Comparison of ENCODE assay signal across 8 mouse cellular contexts in genomic region chr4:81764026-81764867, GRCm38 (mm10).
DNase-seq lines count a peak whose midpoint lies in the region; ATAC-seq lines count a peak whose summit lies in the region.

No protein-coding gene starts in this region.

- 0 out of 2 replicates have a peak overlapping the region, but pooled peaks have one; percentile 20 for H3K4me2 ChIP-seq in hindbrain, embryonic 14.5 days (replicated peaks)
- peak overlapping the region; percentile 19 for H3K4me2 ChIP-seq in limb, embryonic 13.5 days (replicated peaks)

- no peaks in the 10 kb centered on the region for H3K9me3 ChIP-seq in hindbrain, embryonic 14.5 days (ENCODE audit: control insufficient read depth, low read length)
- no peaks in the 10 kb centered on the region for H3K9me3 ChIP-seq in limb, embryonic 13.5 days

- peak; percentile 82 for ATAC-seq in frontal cortex, adult (ENCODE audit: low TSS enrichment)
- peak; percentile 74; the same call in 1 of the 2 replicates for ATAC-seq in hindbrain, embryonic 14.5 days (ENCODE audit: low FRiP score)
- ATAC-seq in limb, embryonic 13.5 days (ENCODE audit: low FRiP score, low read depth), result peak; percentile 91

- 14% methylated on average over 11 of the region's 11 CpGs for WGBS in hindbrain, embryonic 14.5 days
- 19% methylated on average over 11 of the region's 11 CpGs for WGBS in limb, embryonic 13.5 days

- 0 out of 2 replicates have a peak overlapping the region, but pooled peaks have one; percentile 16 for H3K9ac ChIP-seq in hindbrain, embryonic 14.5 days
- 0 out of 2 replicates have a peak overlapping the region, but pooled peaks have one; percentile 32 for H3K9ac ChIP-seq in limb, embryonic 13.5 days

- no peaks in the 10 kb centered on the region for H3K27me3 ChIP-seq in hindbrain, embryonic 14.5 days (ENCODE audit: control insufficient read depth, insufficient read depth, low read length)
- H3K27me3 ChIP-seq in limb, embryonic 13.5 days, result no peaks in the 10 kb centered on the region

- H3K36me3 ChIP-seq in hindbrain, embryonic 14.5 days (replicated peaks; ENCODE audit: control insufficient read depth, insufficient read depth), result no peaks in the 10 kb centered on the region
- H3K36me3 ChIP-seq in limb, embryonic 13.5 days, result no peaks in the 10 kb centered on the region

- H3K4me1 ChIP-seq in hindbrain, embryonic 14.5 days (replicated peaks; ENCODE audit: control insufficient read depth, insufficient read depth, low read length), result peaks cover 25% of the 10 kb centered on the region
- peaks cover 26% of the 10 kb centered on the region for H3K4me1 ChIP-seq in limb, embryonic 13.5 days

- H3K27ac ChIP-seq in hindbrain, embryonic 14.5 days, result peak overlapping the region; percentile 62
- H3K27ac ChIP-seq in limb, embryonic 13.5 days, result peak overlapping the region; percentile 95

- peak; percentile 51 to 72 for DNase-seq in right cerebral cortex, postnatal 10 days (ENCODE audit: low spot score in 2 of 2)
- DNase-seq in right cerebral cortex, postnatal 25 days, result no peak
- no peak for DNase-seq in hindbrain, embryonic 14.5 days (ENCODE audit: low spot score)
- DNase-seq in skeletal muscle tissue, adult 2 months (ENCODE audit: low read depth, low spot score), result peak; percentile 23
- DNase-seq in thymus, postnatal 14 days, result no peak
- no peak for DNase-seq in liver

- H3K4me3 ChIP-seq in hindbrain, embryonic 14.5 days (replicated peaks; ENCODE audit: low read length), result no peak overlapping the region
- H3K4me3 ChIP-seq in limb, embryonic 13.5 days, result no peak overlapping the region

Comparison
In these comparisons a context has a peak if more than half of its experiments do, and no peak if none do; other contexts are left out.
1. DNase-seq: peak in right cerebral cortex, postnatal 10 days (2 of 2) and skeletal muscle tissue, adult 2 months (single experiment); none in right cerebral cortex, postnatal 25 days (single experiment), hindbrain, embryonic 14.5 days (single experiment), thymus, postnatal 14 days (single experiment) and liver (single experiment).
2. Peak in every context shown above with its lines, with median percentiles within 50 percentile points of each other: ATAC-seq.